Mouse (Mus musculus) kidney, postnatal 0 days (tissue): ENCODE measurements around the gene Fpgt. TPM values are rescaled to one million over a fixed set of nuclear protein-coding genes. Genes with fewer than 3 reads are reported as not detected.

Experiments
- ATAC-seq: fragments of 200-750 bp; cut with Nextera tagmentation; replicated peaks from 2 replicates; pipeline ENCODE4 v1.8.0; 2017; ENCODE audit warnings: low read depth, moderate number of reproducible peaks, moderate TSS enrichment, moderate library complexity; ENCODE audit not compliant: low FRiP score
- DNase-seq: peaks from one replicate; pipeline ENCODE4 v3.0.0-alpha.2; 2016; ENCODE audit warnings: low spot score
- H3K27ac ChIP-seq: fragments of 300-500 bp; sonication (generic); 2 replicates; pipeline ENCODE4 v1.5.1; 2014; ENCODE audit warnings: mild to moderate bottlenecking
- H3K27me3 ChIP-seq: fragments of 300-500 bp; sonication (generic); 2 replicates; pipeline ENCODE4 v1.6.1; 2014; ENCODE audit warnings: low read length, mixed read lengths; ENCODE audit not compliant: insufficient read depth
- H3K36me3 ChIP-seq: fragments of 300-500 bp; sonication (generic); 2 replicates; pipeline ENCODE4 v1.6.1; 2014; ENCODE audit warnings: low read length, mixed read lengths; ENCODE audit not compliant: insufficient read depth
- H3K4me1 ChIP-seq: fragments of 300-500 bp; sonication (generic); replicated peaks from 2 replicates; pipeline ENCODE4 v1.6.1; 2014; ENCODE audit warnings: antibody characterized with exemption, low read length, mixed read lengths; ENCODE audit not compliant: insufficient read depth
- H3K4me2 ChIP-seq: fragments of 300-500 bp; sonication (generic); 2 replicates; pipeline ENCODE4 v1.6.1; 2014; ENCODE audit warnings: mild to moderate bottlenecking, low read length, moderate library complexity, mixed read lengths
- H3K4me3 ChIP-seq: fragments of 300-500 bp; sonication (generic); replicated peaks from 2 replicates; pipeline ENCODE4 v1.5.1; 2014; ENCODE audit warnings: low read depth, low read length
- H3K9ac ChIP-seq: fragments of 300-500 bp; sonication (generic); 2 replicates; pipeline ENCODE4 v1.6.1; 2014; ENCODE audit warnings: low read depth, low read length
- H3K9me3 ChIP-seq: fragments of 300-500 bp; sonication (generic); replicated peaks from 2 replicates; pipeline ENCODE4 v1.6.1; 2016; ENCODE audit warnings: low read length, inconsistent platforms, mixed read lengths
- CTCF ChIP-seq: IDR thresholded peaks from 2 replicates; pipeline ENCODE4 v1.5.1; 2016; ENCODE audit warnings: antibody characterized with exemption, low read depth, mild to moderate bottlenecking, moderate library complexity
- WGBS: fragments of 180-500 bp; shearing (Covaris S2); extraction: QIAGEN DNeasy Blood & Tissue Kit; methylation state at CpG from one replicate; pipeline ENCODE4 v1.1.7; 2014; 5-methylcytosine and 5-hydroxymethylcytosine counted together
- polyA plus RNA-seq: library from polyadenylated mRNA; unstranded; fragments of >200 nt; fragmentation: Nextera tagmentation; extraction: Ambion mirVana; gene quantifications from 2 replicates; pipeline ENCODE4 v1.2.1, GENCODE M21; 2015

The Fpgt gene
- 12.2 and 12.5 TPM in 2 replicates for polyA plus RNA-seq

DNA sequence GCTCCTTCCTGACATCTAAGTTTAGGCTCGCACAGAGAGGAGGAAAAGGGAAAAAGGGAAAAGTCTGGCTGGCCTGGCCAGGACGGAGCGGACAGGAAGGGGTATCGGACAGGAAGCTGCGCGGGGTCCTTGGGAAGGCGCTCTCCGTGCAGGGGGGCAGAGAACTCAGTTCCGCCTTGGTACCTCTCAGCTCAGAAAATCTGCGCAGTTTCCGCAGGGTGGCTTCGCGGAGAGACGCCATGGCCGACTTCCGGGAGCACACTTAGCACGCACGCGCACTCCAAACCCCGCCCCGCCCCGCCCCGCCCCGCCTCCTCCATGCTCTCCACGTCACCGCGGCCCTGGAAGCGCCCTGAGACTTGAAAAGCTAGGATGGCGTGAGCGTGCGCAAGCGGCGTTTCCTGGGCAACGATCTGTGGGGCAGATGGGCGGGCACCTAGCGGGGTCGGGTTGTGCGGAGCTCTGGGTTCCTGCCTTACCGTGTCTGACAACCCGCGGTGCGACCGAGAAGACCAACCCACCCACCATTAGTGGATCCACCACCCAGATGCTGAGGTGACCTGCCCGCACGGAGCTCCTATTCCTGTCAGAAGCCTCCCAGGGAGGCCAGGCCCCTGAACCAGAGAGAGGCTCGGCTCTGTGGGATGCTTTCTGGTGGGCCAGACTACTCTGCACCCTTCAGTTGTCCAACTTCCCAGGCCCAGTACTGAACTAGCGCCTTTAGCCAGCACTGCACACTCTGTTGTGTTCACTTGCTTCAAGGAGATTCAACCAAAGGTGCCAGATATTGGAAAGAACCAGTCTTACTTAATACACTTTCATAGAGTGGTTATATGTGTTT, at the start of gene Fpgt, which contains the start of gene Lrriq3:
TSS of gene Fpgt (minus strand) at position 288 of the 841 bp plus-strand sequence.
TSS of gene Lrriq3 (plus strand) at position 319 of the 841 bp plus-strand sequence.
- Histone ChIP-seq H3K9me3 (no peaks in the 10 kb centered on the region), H3K9ac (peak within 1 kb of the TSS; percentile 59), H3K4me2 (peak within 1 kb of the TSS; percentile 55), H3K4me1 (no peaks in the 10 kb centered on the region), H3K4me3 (peak within 1 kb of the TSS; percentile 50), H3K27ac (peak within 1 kb of the TSS; percentile 75), H3K27me3 (no peaks in the 10 kb centered on the region), H3K36me3 (no peaks in the 10 kb centered on the region)
- peak; percentile 97 for DNase-seq
- WGBS, result under 1% methylated on average over 46 of the region's 47 CpGs
- peak; percentile 100 for ATAC-seq
- TF ChIP-seq CTCF, result no peak

DNA sequence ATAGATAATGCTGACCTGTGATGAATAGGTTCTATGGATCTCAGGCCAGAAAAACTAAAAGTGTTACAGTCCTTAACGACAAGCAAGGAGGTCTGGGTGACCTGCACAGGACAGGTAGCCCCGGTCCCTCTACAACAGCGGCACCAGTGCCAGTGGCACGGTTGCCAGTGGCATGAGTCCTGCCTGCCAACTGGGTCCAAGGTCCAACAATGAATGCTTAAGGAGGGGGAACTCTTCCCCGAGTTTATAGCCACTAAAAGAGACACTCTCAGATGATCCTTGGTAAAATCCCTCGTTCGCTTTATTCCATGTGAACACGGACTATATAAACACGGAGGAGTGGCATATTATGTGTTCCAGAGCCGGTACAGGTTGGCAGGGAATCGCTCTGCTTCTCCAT, 47.8 kb upstream of the Fpgt start:
- Histone ChIP-seq H3K36me3 (no peaks in the 10 kb centered on the region), H3K4me2 (no peak overlapping the region), H3K27ac (no peak overlapping the region), H3K4me1 (no peaks in the 10 kb centered on the region), H3K9ac (no peak overlapping the region), H3K27me3 (no peaks in the 10 kb centered on the region), H3K9me3 (no peaks in the 10 kb centered on the region), H3K4me3 (no peak overlapping the region)
- WGBS, result 78% methylated on average over 11 of the region's 11 CpGs
- no peak for TF ChIP-seq CTCF
- DNase-seq (no peak), ATAC-seq (no peak)

DNA sequence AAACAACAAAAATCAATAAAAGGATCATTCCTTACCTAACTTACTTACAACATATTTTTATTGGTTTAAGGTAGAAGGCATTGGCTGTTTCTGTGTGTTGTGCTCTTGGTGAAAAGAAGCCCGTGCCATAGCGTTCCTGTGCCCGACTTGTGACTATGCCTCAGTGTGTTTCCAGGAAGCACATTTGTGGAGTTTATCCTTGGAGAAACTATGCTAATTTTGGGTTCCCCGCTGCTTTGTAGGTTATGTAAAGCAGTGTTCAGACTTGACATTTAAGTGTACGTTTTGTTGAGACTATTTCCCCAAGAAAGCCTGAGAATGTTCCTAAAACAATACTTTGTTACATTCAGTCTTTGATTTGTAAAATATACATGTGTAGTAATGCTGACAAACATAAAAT, 44.5 kb upstream of the Fpgt start:
- ATAC-seq, result no peak
- Histone ChIP-seq H3K4me2 (no peak overlapping the region), H3K27ac (no peak overlapping the region), H3K9me3 (no peaks in the 10 kb centered on the region), H3K4me3 (no peak overlapping the region), H3K9ac (no peak overlapping the region), H3K4me1 (no peaks in the 10 kb centered on the region), H3K36me3 (no peaks in the 10 kb centered on the region), H3K27me3 (no peaks in the 10 kb centered on the region)
- DNase-seq, result no peak
- TF ChIP-seq CTCF, result no peak
- 86% methylated on average over 5 of the region's 5 CpGs for WGBS

DNA sequence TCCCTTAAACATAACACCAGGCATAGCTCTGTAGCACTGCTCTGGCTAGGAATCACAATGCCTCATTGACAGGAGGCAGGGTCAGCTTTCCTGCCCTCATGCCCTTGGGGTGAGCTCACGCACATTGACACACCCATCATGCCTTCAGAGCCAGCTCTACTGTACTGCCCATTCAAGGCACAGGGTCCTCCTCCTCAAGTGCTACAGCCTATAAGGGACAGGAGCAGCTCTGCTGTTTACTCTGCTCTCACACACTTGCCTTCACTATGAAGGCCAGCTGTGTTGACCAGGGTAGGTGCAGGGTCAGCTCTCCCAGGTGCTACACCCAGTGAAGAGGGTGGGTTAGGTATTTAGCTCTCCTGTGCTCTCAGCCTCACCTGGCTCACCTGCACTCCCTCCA, 12.8 kb upstream of the Fpgt start:
- H3K36me3 ChIP-seq, result no peaks in the 10 kb centered on the region
- no peak for DNase-seq
- no peaks in the 10 kb centered on the region for H3K4me1 ChIP-seq
- H3K27me3 ChIP-seq, result no peaks in the 10 kb centered on the region
- ATAC-seq, result no peak
- no peak overlapping the region for H3K4me2 ChIP-seq
- H3K9me3 ChIP-seq, result no peaks in the 10 kb centered on the region
- WGBS, result 59% methylated on average over 1 of the region's 1 CpGs
- no peak overlapping the region for H3K27ac ChIP-seq
- no peak overlapping the region for H3K4me3 ChIP-seq
- no peak for TF ChIP-seq CTCF
- H3K9ac ChIP-seq, result no peak overlapping the region

DNA sequence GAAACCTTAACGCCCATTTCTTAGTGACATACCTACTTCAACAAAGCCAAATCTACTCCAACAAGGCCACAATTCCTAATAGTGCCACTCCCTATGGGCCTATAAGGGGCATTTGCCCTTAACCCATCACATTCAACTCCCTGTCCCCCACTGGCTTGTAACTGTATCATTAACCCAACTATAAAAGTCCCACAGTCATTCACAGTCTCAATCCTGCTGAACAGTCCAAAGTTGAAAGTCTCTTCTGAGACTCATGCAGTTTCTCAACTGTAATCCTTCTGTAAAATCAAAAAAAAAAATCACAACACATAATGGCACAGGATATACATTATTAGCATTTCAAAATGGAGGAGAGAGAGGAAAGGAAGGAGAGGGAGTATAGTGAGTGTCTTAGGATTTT, 6.1 kb upstream of the Fpgt start:
- no peaks in the 10 kb centered on the region for H3K4me1 ChIP-seq
- no peak for DNase-seq
- no peaks in the 10 kb centered on the region for H3K27me3 ChIP-seq
- no peak overlapping the region for H3K4me2 ChIP-seq
- 95% methylated on average over 1 of the region's 1 CpGs for WGBS
- no peak overlapping the region for H3K9ac ChIP-seq
- no peaks in the 10 kb centered on the region for H3K9me3 ChIP-seq
- TF ChIP-seq CTCF, result no peak
- no peak overlapping the region for H3K4me3 ChIP-seq
- ATAC-seq, result no peak
- H3K36me3 ChIP-seq, result no peaks in the 10 kb centered on the region
- H3K27ac ChIP-seq, result no peak overlapping the region

DNA sequence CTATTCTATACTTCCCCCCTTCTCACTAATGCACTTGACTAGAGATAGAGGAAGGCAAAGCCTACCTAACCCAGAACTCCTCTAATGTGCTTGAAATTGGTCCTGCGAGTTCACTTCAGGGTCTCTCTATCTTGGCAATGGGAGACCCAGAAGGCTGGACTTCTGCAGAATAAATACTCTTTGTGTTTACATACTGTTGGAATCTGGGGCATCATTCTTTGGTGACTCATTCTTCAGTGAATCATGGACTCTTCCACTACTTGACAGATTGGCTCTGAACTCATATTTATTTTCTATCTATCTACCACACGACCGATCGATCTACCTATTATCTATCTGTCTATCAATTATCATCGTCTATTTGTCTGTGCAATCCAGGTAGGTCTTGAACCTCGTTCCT, 1.1 kb downstream of the Fpgt start:
- Histone ChIP-seq H3K4me3 (no peak overlapping the region), H3K27me3 (no peaks in the 10 kb centered on the region), H3K27ac (no peak overlapping the region), H3K36me3 (peaks cover 8% of the 10 kb centered on the region), H3K9ac (no peak overlapping the region), H3K9me3 (no peaks in the 10 kb centered on the region), H3K4me2 (peak overlapping the region; percentile 55), H3K4me1 (no peaks in the 10 kb centered on the region)
- no peak for DNase-seq
- 96% methylated on average over 6 of the region's 6 CpGs for WGBS
- TF ChIP-seq CTCF, result no peak
- ATAC-seq, result no peak

DNA sequence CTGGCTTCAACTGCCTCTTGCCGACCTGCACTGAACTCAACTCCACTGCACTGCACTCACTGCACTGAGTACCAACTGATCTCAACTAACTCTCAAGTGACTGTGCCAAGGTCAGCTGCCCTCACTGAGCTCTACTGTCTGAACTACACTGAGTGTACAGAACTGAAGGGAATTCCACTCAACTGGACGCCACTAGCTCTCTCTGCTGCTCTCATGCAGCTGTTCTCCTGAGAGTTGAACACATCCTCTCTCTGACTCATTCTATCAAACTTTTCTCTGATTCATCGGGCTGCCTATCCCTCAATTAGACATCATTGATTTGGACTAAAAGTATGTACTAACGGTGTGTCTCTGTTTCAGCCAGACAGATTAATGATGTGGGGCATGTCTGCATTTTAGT, 15.3 kb downstream of the Fpgt start:
- no peak for TF ChIP-seq CTCF
- no peaks in the 10 kb centered on the region for H3K27me3 ChIP-seq
- no peak overlapping the region for H3K4me3 ChIP-seq
- no peak for ATAC-seq
- H3K27ac ChIP-seq, result no peak overlapping the region
- 81% methylated on average over 4 of the region's 4 CpGs for WGBS
- H3K4me1 ChIP-seq, result no peaks in the 10 kb centered on the region
- H3K36me3 ChIP-seq, result no peaks in the 10 kb centered on the region
- no peaks in the 10 kb centered on the region for H3K9me3 ChIP-seq
- no peak overlapping the region for H3K9ac ChIP-seq
- H3K4me2 ChIP-seq, result no peak overlapping the region
- no peak for DNase-seq
